Mouse (Mus musculus): ENCODE data around the gene Adarb1. TPM values are rescaled to one million over a fixed set of nuclear protein-coding genes. Genes with fewer than 3 reads are reported as not detected.
A peak's percentile ranks its signal among the peaks of the same experiment; 100 is the strongest.

Adarb1 gene
- polyA plus RNA-seq, 1 experiment from 2014 or later, result 20.6 TPM

DNA sequence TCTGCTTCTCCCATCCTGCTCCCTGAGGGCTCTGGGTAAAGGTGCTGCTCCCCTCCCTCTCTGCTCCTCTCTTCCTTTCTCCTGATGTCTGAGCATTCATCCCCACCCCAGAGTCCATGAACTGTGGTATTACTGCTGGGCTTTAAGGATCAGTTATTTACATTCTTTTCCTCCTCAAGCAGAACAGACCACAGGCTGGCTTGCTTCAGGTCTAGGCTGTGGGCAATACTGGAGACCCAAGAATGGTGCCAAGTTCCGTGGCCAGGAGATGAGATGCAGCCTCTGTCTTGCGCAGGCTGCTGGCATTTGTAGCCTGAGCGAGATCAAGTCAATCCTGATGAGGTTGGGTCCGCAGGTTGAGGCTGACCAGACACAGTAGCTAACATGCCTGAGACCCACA is 33.8 kb upstream of the Adarb1 start:
- no peak overlapping the region for H3K27ac ChIP-seq (ENCODE audit: low read depth, low read length)
- no peaks in the 10 kb centered on the region for H3K36me3 ChIP-seq (ENCODE audit: control insufficient read depth, insufficient read depth, low read length)
- no peak overlapping the region for H3K9ac ChIP-seq (ENCODE audit: low read depth, low read length)
- H3K4me3 ChIP-seq (ENCODE audit: low read length), result no peak overlapping the region
- WGBS, result 86% methylated on average over 4 of the region's 4 CpGs
- H3K9me3 ChIP-seq (ENCODE audit: control insufficient read depth, low read length), result no peaks in the 10 kb centered on the region
- ATAC-seq, result no peak
- H3K4me1 ChIP-seq (ENCODE audit: control insufficient read depth, insufficient read depth, low read depth, low read length), result no peaks in the 10 kb centered on the region
- no peak overlapping the region for H3K4me2 ChIP-seq (ENCODE audit: low read length)
- no peaks in the 10 kb centered on the region for H3K27me3 ChIP-seq (replicated peaks; ENCODE audit: control insufficient read depth, insufficient read depth, low read length)

DNA sequence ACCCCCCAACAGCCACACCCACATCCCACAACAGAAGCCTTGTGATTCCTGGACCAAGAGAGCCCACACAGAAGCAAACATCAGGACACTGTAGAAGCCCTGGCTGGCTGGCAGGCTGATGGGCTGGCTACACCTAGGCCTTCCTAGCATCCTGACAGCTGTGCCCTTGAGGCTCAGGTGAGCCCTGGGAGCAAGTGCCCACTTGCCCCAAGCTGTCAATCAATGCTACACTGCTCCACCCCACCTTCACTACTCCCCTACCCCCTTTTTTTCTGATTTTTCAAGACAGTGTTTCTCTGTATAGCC is 32.0 kb upstream of the Adarb1 start:
- H3K27ac ChIP-seq (ENCODE audit: low read depth, low read length), result no peak overlapping the region
- no peak overlapping the region for H3K4me2 ChIP-seq (ENCODE audit: low read length)
- H3K4me3 ChIP-seq (ENCODE audit: low read length), result no peak overlapping the region
- H3K4me1 ChIP-seq (ENCODE audit: control insufficient read depth, insufficient read depth, low read depth, low read length), result no peaks in the 10 kb centered on the region
- no peak for ATAC-seq
- no peaks in the 10 kb centered on the region for H3K27me3 ChIP-seq (replicated peaks; ENCODE audit: control insufficient read depth, insufficient read depth, low read length)
- H3K9ac ChIP-seq (ENCODE audit: low read depth, low read length), result no peak overlapping the region
- H3K36me3 ChIP-seq (ENCODE audit: control insufficient read depth, insufficient read depth, low read length), result no peaks in the 10 kb centered on the region
- no peaks in the 10 kb centered on the region for H3K9me3 ChIP-seq (ENCODE audit: control insufficient read depth, low read length)

DNA sequence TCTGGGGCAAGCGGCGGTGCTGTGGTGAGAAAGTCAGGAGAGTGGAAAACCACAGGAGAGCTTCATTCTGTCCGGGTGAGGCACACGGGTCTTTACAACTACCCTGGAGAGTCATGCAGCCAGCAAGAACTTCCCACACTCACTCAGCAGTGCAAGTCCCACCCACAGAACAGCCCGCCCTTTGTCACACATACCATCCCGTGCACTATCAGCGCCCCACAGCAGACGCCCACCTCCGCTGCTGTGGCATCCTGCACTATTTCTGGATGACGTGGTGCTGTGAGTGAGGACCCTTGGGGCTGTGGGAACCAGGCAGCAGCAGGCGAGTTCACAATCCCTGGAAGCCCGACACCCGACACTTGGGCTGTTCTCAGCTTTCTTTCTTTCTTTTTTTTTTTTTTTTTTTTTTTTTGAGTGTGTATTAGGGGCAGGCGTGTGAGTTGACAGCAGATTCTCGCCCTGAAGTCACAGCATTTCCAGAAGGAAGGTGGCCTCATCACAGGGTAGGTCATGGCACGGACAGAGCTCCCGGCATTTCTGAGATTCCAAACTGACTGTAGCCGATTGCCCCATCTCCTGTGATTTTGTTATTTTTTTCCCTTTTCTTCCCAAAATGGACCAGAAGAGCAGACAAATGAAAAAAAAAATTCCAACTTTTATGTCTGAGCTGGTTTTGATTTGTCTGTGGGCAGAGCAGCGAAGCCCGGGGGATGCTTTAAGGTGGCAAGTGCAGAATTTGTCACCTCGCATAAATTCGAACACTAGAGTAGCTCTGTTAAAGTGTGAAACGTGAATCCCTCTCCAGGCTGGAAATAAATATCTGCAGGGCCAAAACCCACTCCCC is 31.5 kb upstream of the Adarb1 start:
- H3K4me3 ChIP-seq (ENCODE audit: low read length), result no peak overlapping the region
- H3K9ac ChIP-seq (ENCODE audit: low read depth, low read length), result peak overlapping the region; percentile 46

DNA sequence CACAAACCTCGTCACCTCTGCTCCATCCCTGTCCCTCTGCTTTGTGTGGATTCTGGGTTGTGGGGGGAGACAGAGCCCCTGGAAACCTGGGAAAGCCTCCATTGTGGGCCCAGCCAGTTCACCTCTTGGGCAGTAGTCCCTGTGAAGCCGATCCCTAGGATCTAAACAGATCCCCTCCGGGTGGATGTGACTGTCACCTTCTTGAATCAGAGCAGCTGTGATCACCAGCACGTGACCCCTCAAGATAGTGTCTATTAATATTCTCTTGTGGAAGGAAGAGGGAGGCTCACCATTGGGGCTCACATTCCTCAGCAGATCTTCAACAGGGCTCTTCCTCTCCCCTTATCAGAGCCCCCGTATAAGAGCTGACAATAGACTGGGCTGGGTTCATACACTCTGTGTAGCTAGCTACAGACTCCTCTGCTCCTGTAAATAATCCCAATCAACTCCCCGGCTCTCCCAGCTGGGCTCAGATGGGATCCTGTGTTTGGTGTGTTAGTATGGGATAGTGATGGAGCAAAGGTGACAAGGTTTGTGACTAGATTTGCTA is 30.7 kb upstream of the Adarb1 start:
- no peaks in the 10 kb centered on the region for H3K27me3 ChIP-seq (replicated peaks; ENCODE audit: control insufficient read depth, insufficient read depth, low read length)
- H3K36me3 ChIP-seq (ENCODE audit: control insufficient read depth, insufficient read depth, low read length), result no peaks in the 10 kb centered on the region
- WGBS, result 63% methylated on average over 6 of the region's 6 CpGs
- no peak overlapping the region for H3K27ac ChIP-seq (ENCODE audit: low read depth, low read length)
- no peak overlapping the region for H3K4me3 ChIP-seq (ENCODE audit: low read length)
- no peaks in the 10 kb centered on the region for H3K4me1 ChIP-seq (ENCODE audit: control insufficient read depth, insufficient read depth, low read depth, low read length)
- ATAC-seq, result no peak
- H3K9ac ChIP-seq (ENCODE audit: low read depth, low read length), result no peak overlapping the region
- no peaks in the 10 kb centered on the region for H3K9me3 ChIP-seq (ENCODE audit: control insufficient read depth, low read length)
- H3K4me2 ChIP-seq (ENCODE audit: low read length), result no peak overlapping the region

More for the DNA sequence above, 31.5 kb upstream of the Adarb1 start:
- Histone ChIP-seq H3K4me1 (ENCODE audit: control insufficient read depth, insufficient read depth, low read depth, low read length) (no peaks in the 10 kb centered on the region), H3K4me2 (ENCODE audit: low read length) (peak overlapping the region; percentile 43), H3K27ac (ENCODE audit: low read depth, low read length) (no peak overlapping the region), H3K9me3 (ENCODE audit: control insufficient read depth, low read length) (no peaks in the 10 kb centered on the region), H3K27me3 (replicated peaks; ENCODE audit: control insufficient read depth, insufficient read depth, low read length) (no peaks in the 10 kb centered on the region), H3K36me3 (ENCODE audit: control insufficient read depth, insufficient read depth, low read length) (no peaks in the 10 kb centered on the region)
- WGBS, result 44% methylated on average over 23 of the region's 23 CpGs
- ATAC-seq, result no peak

DNA sequence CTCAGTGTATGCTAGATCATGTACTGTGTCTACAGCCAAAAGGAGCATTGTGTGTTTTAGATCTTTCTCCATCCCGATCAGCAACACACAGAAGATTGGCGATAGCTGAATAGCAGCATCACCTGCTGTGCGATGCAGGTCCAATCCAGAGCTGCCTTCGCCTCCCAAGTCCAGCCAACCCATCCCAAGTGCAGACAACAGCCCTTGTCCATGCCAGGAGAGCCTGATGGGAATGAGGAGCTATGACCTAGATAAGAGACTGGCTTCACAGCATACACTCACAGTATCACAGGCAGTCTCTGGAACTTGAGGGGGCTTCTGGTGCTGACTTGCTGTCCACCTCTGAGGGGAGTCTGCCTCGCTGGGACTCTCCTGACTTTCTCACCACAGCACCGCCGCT is 30.1 kb upstream of the Adarb1 start:
- Histone ChIP-seq H3K27ac (ENCODE audit: low read depth, low read length) (no peak overlapping the region), H3K9me3 (ENCODE audit: control insufficient read depth, low read length) (no peaks in the 10 kb centered on the region), H3K9ac (ENCODE audit: low read depth, low read length) (no peak overlapping the region), H3K27me3 (replicated peaks; ENCODE audit: control insufficient read depth, insufficient read depth, low read length) (no peaks in the 10 kb centered on the region), H3K4me2 (ENCODE audit: low read length) (no peak overlapping the region), H3K4me1 (ENCODE audit: control insufficient read depth, insufficient read depth, low read depth, low read length) (no peaks in the 10 kb centered on the region), H3K36me3 (ENCODE audit: control insufficient read depth, insufficient read depth, low read length) (no peaks in the 10 kb centered on the region), H3K4me3 (ENCODE audit: low read length) (no peak overlapping the region)
- WGBS, result 73% methylated on average over 7 of the region's 7 CpGs
- ATAC-seq, result no peak

DNA sequence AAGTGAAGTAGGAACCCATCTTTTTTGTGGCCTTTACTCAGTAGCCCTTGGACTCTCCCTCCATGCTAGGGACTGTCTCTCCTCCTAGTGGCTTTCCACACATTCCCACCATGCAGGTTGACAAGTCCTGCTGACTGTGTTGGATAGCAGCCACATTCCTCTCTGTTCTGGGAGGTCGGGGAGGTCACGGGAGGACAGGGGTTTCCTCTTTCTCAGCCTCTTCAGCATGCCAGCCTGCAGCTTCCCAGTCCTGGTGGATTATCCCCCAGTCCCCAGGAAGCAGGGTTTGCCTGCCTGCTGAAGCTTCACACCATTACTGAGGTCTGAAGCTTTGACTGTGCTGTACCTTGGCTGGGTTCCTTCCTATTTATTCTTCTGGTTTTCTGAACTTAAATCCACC is 29.7 kb upstream of the Adarb1 start:
- no peak overlapping the region for H3K4me3 ChIP-seq (ENCODE audit: low read length)
- no peak overlapping the region for H3K4me2 ChIP-seq (ENCODE audit: low read length)
- no peaks in the 10 kb centered on the region for H3K4me1 ChIP-seq (ENCODE audit: control insufficient read depth, insufficient read depth, low read depth, low read length)
- 15% methylated on average over 2 of the region's 2 CpGs for WGBS
- no peak overlapping the region for H3K9ac ChIP-seq (ENCODE audit: low read depth, low read length)
- ATAC-seq, result no peak
- H3K27me3 ChIP-seq (replicated peaks; ENCODE audit: control insufficient read depth, insufficient read depth, low read length), result no peaks in the 10 kb centered on the region
- no peaks in the 10 kb centered on the region for H3K9me3 ChIP-seq (ENCODE audit: control insufficient read depth, low read length)
- no peak overlapping the region for H3K27ac ChIP-seq (ENCODE audit: low read depth, low read length)
- H3K36me3 ChIP-seq (ENCODE audit: control insufficient read depth, insufficient read depth, low read length), result no peaks in the 10 kb centered on the region

DNA sequence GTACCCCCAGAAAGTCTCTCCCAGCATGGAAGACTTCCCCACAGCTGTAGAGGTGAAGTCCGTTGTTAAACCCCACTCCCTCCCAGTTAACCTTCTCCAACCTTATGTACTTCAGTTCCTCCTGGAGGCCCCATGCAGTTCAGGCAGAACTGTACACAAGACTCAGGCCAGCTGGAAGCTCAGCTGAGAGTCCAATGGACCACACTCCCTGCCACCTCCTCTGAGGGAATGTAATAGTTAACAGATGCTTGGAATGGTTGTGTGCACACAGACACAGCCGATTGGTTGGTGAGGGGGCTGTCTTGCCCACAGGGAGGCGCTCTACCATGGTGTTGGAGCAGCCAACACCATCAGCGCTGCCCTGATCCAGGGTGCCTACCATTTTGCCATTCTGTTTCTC is 24.2 kb upstream of the Adarb1 start:
- Histone ChIP-seq H3K4me3 (ENCODE audit: low read length) (no peak overlapping the region), H3K27ac (ENCODE audit: low read depth, low read length) (no peak overlapping the region), H3K9ac (ENCODE audit: low read depth, low read length) (no peak overlapping the region), H3K36me3 (ENCODE audit: control insufficient read depth, insufficient read depth, low read length) (no peaks in the 10 kb centered on the region), H3K4me1 (ENCODE audit: control insufficient read depth, insufficient read depth, low read depth, low read length) (no peaks in the 10 kb centered on the region), H3K4me2 (ENCODE audit: low read length) (no peak overlapping the region), H3K27me3 (replicated peaks; ENCODE audit: control insufficient read depth, insufficient read depth, low read length) (no peaks in the 10 kb centered on the region), H3K9me3 (ENCODE audit: control insufficient read depth, low read length) (no peaks in the 10 kb centered on the region)
- WGBS, result 82% methylated on average over 4 of the region's 4 CpGs
- no peak for ATAC-seq

DNA sequence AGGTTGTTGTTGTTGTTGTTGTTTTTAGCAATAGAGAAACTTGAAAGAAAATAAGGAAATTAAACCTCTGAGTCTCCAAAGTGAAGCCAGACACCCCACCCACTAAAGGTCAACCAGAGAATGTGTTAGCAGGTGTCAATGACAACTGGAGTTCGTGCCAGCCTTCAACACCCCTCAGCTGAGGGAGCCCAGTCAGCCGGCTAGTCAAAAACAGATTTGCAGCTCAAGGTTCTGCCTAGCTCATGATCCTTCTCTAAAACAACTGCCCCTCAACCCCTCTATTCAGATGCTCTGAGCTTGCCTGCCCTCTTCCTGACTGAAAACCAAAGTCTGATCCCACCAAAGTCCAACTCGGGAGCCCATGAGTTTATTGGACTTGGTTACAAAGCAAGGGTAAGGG is 23.7 kb upstream of the Adarb1 start:
- H3K9ac ChIP-seq (ENCODE audit: low read depth, low read length), result no peak overlapping the region
- H3K4me2 ChIP-seq (ENCODE audit: low read length), result no peak overlapping the region
- no peaks in the 10 kb centered on the region for H3K9me3 ChIP-seq (ENCODE audit: control insufficient read depth, low read length)
- H3K4me1 ChIP-seq (ENCODE audit: control insufficient read depth, insufficient read depth, low read depth, low read length), result no peaks in the 10 kb centered on the region
- H3K4me3 ChIP-seq (ENCODE audit: low read length), result no peak overlapping the region
- H3K27ac ChIP-seq (ENCODE audit: low read depth, low read length), result no peak overlapping the region
- 89% methylated on average over 3 of the region's 3 CpGs for WGBS
- no peak for ATAC-seq
- H3K27me3 ChIP-seq (replicated peaks; ENCODE audit: control insufficient read depth, insufficient read depth, low read length), result no peaks in the 10 kb centered on the region
- no peaks in the 10 kb centered on the region for H3K36me3 ChIP-seq (ENCODE audit: control insufficient read depth, insufficient read depth, low read length)

DNA sequence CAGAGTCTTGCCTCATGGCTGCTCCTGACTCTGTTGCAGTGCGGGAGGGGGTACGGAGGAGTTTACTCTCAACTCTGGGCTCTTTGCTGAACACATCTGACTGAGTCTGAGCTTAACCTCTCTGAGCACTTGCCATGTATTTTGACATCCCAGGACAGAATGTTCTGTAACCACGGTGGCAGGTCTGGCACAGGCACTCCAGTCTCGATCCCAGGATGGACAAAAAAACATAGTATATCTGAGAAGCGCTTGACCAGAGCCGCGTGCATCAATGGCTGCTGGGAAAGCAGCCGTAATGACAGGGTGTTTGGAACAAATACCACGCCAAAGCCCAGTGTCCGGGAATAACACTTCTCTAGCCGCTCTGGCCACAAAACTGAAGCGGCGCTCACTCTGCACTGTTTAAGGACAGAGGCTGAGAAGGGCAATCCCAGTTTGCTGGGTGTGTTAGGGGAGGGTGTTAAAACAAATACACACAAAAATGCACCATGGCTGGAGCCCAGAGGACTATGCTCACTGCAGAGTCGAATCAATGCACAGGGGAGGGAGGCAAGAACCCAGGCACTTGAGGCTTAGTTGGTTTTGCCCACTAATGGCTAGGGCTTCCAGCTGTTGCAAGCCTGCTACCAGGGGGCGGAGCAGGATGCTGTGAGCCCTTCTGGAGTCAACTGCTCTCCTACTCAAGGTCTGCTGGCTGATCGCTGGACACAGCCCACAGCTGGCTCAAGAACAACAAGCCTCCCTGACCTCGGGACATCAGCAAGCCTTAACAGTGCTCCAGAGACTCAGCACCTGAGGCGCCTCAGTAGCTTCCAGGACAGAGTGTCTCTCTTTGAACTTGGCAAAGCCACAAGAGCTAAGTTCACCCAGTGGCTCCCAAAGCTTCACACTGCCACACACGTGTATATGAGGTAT is 23.0 kb upstream of the Adarb1 start:
- 68% methylated on average over 19 of the region's 19 CpGs for WGBS
- Histone ChIP-seq H3K4me1 (ENCODE audit: control insufficient read depth, insufficient read depth, low read depth, low read length) (no peaks in the 10 kb centered on the region), H3K27ac (ENCODE audit: low read depth, low read length) (no peak overlapping the region), H3K27me3 (replicated peaks; ENCODE audit: control insufficient read depth, insufficient read depth, low read length) (no peaks in the 10 kb centered on the region), H3K36me3 (ENCODE audit: control insufficient read depth, insufficient read depth, low read length) (no peaks in the 10 kb centered on the region), H3K4me2 (ENCODE audit: low read length) (no peak overlapping the region), H3K9me3 (ENCODE audit: control insufficient read depth, low read length) (no peaks in the 10 kb centered on the region), H3K9ac (ENCODE audit: low read depth, low read length) (no peak overlapping the region), H3K4me3 (ENCODE audit: low read length) (no peak overlapping the region)
- no peak for ATAC-seq

All from hindbrain, embryonic 16.5 days (tissue).